Mouse (Mus musculus) left cerebral cortex, postnatal 14 days (tissue): ENCODE measurements at regions not wholly inside any gene's neighbourhood (a gene's known extent, or its start where the extent isn't known, plus 50 kb on each side); places are given as distances from the start of the nearest gene placed in this dataset.

ENCODE experiments used
- DNase-seq, 2 experiments: peaks; one replicate each; pipeline ENCODE4 v3.0.0; 2021 to 2022; ENCODE audit warnings: low spot score in 2 of 2, mixed read lengths in 1 of 2
- intact Hi-C: fragments of 180-260 bp; cut with DNase I; formaldehyde crosslinking; loops from one replicate; pipeline ENCODE4 v1.15.1; 2025

DNA sequence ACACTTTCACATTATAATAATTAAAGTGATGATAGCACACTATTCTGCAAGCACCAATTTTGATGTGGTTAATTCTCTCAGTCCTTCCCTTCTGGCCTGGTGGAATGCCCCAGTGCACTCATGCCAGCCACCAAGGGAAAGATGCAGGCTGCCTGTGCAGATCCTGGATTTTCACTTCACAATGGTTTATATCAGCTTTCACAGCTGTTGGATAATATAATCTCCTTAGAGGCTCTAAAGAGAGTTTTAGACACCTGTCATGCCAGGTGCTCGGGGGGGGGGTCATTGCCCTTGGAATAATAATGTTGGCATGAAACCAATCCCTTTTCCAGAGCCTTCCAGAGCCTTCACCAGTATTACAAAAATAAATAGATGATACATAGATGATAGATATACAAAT, 377.1 kb downstream of the Zbbx start:
- no peak for DNase-seq
- intact Hi-C loops: no loop called here

- intact Hi-C loops: no loop called here
These were observed 386.5 kb downstream of the Zbbx start for GRCm38 (mm10) chr3:74778337-74778736.

GRCm38 (mm10) chr3:74742123-74742522, 422.7 kb downstream of the Zbbx start:
- intact Hi-C loops: no loop called here

More at GRCm38 (mm10) chr3:74778337-74778736, 386.5 kb downstream of the Zbbx start:
- DNase-seq: no peak

GRCm38 (mm10) chr3:74739718-74740117, 425.1 kb downstream of the Zbbx start:
- no peak for DNase-seq
- intact Hi-C loops: no loop called here

More at GRCm38 (mm10) chr3:74742123-74742522, 422.7 kb downstream of the Zbbx start:
- peak; percentile 1 to 2 for DNase-seq
